Mouse (Mus musculus): ENCODE results near the gene Tmtc2.
A peak's percentile ranks its signal among the peaks of the same experiment; 100 is the strongest.

The Tmtc2 gene

GRCm38 (mm10) chr10:105501736-105502135 lies 72.5 kb downstream of the Tmtc2 start:
- DNase-seq (ENCODE audit: low read depth, low spot score) = no peak

GRCm38 (mm10) chr10:105500482-105500881 lies 73.8 kb downstream of the Tmtc2 start:
- DNase-seq (ENCODE audit: low read depth, low spot score) = no peak

GRCm38 (mm10) chr10:105495248-105495647 lies 79.0 kb downstream of the Tmtc2 start:
- no peak for DNase-seq (ENCODE audit: low read depth, low spot score)

GRCm38 (mm10) chr10:105492485-105492884 lies 81.8 kb downstream of the Tmtc2 start:
- DNase-seq (ENCODE audit: low read depth, low spot score) = no peak

GRCm38 (mm10) chr10:105490748-105491147 lies 83.5 kb downstream of the Tmtc2 start:
- no peak for DNase-seq (ENCODE audit: low read depth, low spot score)

GRCm38 (mm10) chr10:105489970-105490735 lies 84.1 kb downstream of the Tmtc2 start:
- no peak for DNase-seq (ENCODE audit: low read depth, low spot score)

GRCm38 (mm10) chr10:105486977-105487376 lies 87.3 kb downstream of the Tmtc2 start:
- no peak for DNase-seq (ENCODE audit: low read depth, low spot score)

GRCm38 (mm10) chr10:105484355-105485094 lies 89.7 kb downstream of the Tmtc2 start:
- DNase-seq (ENCODE audit: low read depth, low spot score) = no peak

- DNase-seq (ENCODE audit: low read depth, low spot score) = no peak
These were observed 94.5 kb downstream of the Tmtc2 start for GRCm38 (mm10) chr10:105479771-105480170.

- peak; percentile 39 for DNase-seq (ENCODE audit: low read depth, low spot score)
These were observed 96.5 kb downstream of the Tmtc2 start for GRCm38 (mm10) chr10:105477623-105478238.

GRCm38 (mm10) chr10:105474162-105474830 lies 100.0 kb downstream of the Tmtc2 start:
- DNase-seq (ENCODE audit: low read depth, low spot score) = no peak

GRCm38 (mm10) chr10:105464378-105464777 lies 109.9 kb downstream of the Tmtc2 start:
- no peak for DNase-seq (ENCODE audit: low read depth, low spot score)

GRCm38 (mm10) chr10:105453441-105453840 lies 120.8 kb downstream of the Tmtc2 start:
- DNase-seq (ENCODE audit: low read depth, low spot score) = no peak

- DNase-seq (ENCODE audit: low read depth, low spot score) = no peak
These were observed 127.1 kb downstream of the Tmtc2 start for GRCm38 (mm10) chr10:105447191-105447590.

GRCm38 (mm10) chr10:105444309-105444708 lies 129.9 kb downstream of the Tmtc2 start:
- DNase-seq (ENCODE audit: low read depth, low spot score) = no peak

- DNase-seq (ENCODE audit: low read depth, low spot score) = no peak
These were observed 139.4 kb downstream of the Tmtc2 start for GRCm38 (mm10) chr10:105434879-105435278.

- DNase-seq (ENCODE audit: low read depth, low spot score) = peak; percentile 72
These were observed 143.4 kb downstream of the Tmtc2 start for GRCm38 (mm10) chr10:105430885-105431284.

GRCm38 (mm10) chr10:105430232-105430631 lies 144.0 kb downstream of the Tmtc2 start:
- DNase-seq (ENCODE audit: low read depth, low spot score) = no peak

GRCm38 (mm10) chr10:105428080-105428479 lies 146.2 kb downstream of the Tmtc2 start:
- DNase-seq (ENCODE audit: low read depth, low spot score) = no peak

- peak; percentile 40 for DNase-seq (ENCODE audit: low read depth, low spot score)
These were observed 146.6 kb downstream of the Tmtc2 start for GRCm38 (mm10) chr10:105427625-105428024.

GRCm38 (mm10) chr10:105425052-105425451 lies 149.2 kb downstream of the Tmtc2 start:
- DNase-seq (ENCODE audit: low read depth, low spot score) = no peak

GRCm38 (mm10) chr10:105423187-105423586 lies 151.1 kb downstream of the Tmtc2 start:
- no peak for DNase-seq (ENCODE audit: low read depth, low spot score)
